Mouse (Mus musculus) hindbrain, embryonic 12.5 days (tissue): ENCODE measurements at regions not wholly inside any gene's neighbourhood (a gene's known extent, or its start where the extent isn't known, plus 50 kb on each side); places are given as distances from the start of the nearest gene placed in this dataset.

ENCODE experiments used
- ATAC-seq: fragments of 200-750 bp; cut with Nextera tagmentation; 2 replicates; pipeline ENCODE4 v1.8.0; 2017; ENCODE audit warnings: moderate TSS enrichment; ENCODE audit not compliant: low FRiP score
- H3K27ac ChIP-seq: fragments of 300-500 bp; sonication (generic); 2 replicates; pipeline ENCODE4 v1.5.1; 2016; ENCODE audit warnings: mild to moderate bottlenecking
- H3K27me3 ChIP-seq: fragments of 300-500 bp; sonication (generic); 2 replicates; pipeline ENCODE4 v1.6.1; 2016; ENCODE audit warnings: mild to moderate bottlenecking
- H3K36me3 ChIP-seq: fragments of 300-500 bp; sonication (generic); 2 replicates; pipeline ENCODE4 v1.6.1; 2016; ENCODE audit warnings: mild to moderate bottlenecking
- H3K4me1 ChIP-seq: fragments of 300-500 bp; sonication (generic); 2 replicates; pipeline ENCODE4 v1.6.1; 2016
- H3K4me2 ChIP-seq: fragments of 300-500 bp; sonication (generic); replicated peaks from 2 replicates; pipeline ENCODE4 v1.6.1; 2016; ENCODE audit warnings: mild to moderate bottlenecking
- H3K4me3 ChIP-seq: fragments of 300-500 bp; sonication (generic); 2 replicates; pipeline ENCODE4 v1.5.1; 2016; ENCODE audit warnings: mild to moderate bottlenecking
- H3K9ac ChIP-seq: fragments of 300-500 bp; sonication (generic); 2 replicates; pipeline ENCODE4 v1.6.1; 2016; ENCODE audit warnings: mild to moderate bottlenecking, moderate library complexity
- H3K9me3 ChIP-seq: fragments of 300-500 bp; sonication (generic); replicated peaks from 2 replicates; pipeline ENCODE4 v1.6.1; 2016; ENCODE audit warnings: mild to moderate bottlenecking
- WGBS: fragments of 180-500 bp; shearing (Covaris S2); methylation state at CpG from one replicate; pipeline ENCODE4 v1.1.7; 2016; 5-methylcytosine and 5-hydroxymethylcytosine counted together

DNA sequence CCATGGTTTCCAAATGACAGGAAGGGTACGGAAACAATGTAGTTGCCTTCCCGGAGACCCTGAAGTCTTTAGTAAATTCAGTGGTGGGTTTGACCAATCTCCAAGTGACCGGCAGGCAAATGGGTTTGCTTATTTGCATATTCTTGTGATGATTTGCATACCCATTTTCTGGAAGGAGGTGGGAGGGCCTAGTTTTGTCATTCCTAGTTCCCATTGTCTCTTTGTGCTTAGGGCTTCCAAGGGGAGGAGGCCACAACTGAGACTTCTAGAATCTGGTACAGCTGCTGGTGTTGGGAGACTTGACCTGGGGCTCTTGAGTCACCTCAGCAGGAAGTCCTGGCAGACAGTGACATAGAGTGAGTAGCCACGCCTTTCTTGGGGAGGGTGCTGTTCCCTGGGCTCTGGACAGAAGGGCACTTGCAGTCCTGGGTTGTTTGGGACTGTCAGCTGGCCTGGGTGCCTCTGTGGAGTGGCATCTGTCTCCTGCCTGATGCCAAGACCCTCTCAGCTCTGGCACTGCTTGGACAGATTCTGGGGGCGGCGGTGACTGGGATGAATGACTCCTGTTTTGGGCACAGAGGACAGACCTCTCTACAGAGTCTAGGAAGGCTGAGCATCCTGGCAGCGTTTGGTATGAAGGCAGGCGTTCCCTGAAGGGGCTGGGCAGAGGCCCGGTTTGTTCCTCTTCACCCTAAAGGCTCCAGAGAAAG is 178.0 kb downstream of the Uaca start:
- H3K4me2 ChIP-seq = no peak overlapping the region
- no peak for ATAC-seq
- no peak overlapping the region for H3K4me3 ChIP-seq
- peaks cover 7% of the 10 kb centered on the region; the same call in 1 of the 2 replicates for H3K4me1 ChIP-seq
- WGBS = 70% methylated on average over 9 of the region's 9 CpGs
- H3K27me3 ChIP-seq = no peaks in the 10 kb centered on the region; the same call in none of the 2 replicates
- H3K27ac ChIP-seq = no peak overlapping the region
- no peak overlapping the region for H3K9ac ChIP-seq
- H3K9me3 ChIP-seq = no peaks in the 10 kb centered on the region
- H3K36me3 ChIP-seq = no peaks in the 10 kb centered on the region

DNA sequence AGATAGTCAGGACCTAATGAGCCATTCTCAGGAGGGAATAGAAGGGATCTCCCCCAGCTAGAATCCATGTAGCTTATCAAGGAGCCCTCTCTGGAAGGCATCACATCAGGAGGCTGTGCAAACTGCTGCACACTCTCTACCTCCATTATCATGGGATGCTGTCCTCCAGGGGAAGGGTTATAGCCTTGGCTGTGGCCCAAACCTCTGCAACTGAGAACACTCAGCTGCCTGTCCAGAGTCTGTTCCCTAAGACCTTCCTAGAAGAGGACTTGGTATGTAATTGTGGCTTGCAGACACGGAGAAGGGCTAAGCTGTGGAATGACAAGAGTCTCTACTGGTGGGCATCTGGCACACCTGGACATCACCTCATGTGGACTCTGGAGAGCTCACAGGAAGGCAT is 180.2 kb downstream of the Uaca start:
- no peak for ATAC-seq
- 95% methylated on average over 1 of the region's 1 CpGs for WGBS
- Histone ChIP-seq H3K4me2 (no peak overlapping the region), H3K36me3 (no peaks in the 10 kb centered on the region), H3K4me1 (0 out of 2 replicates have a peak, but pooled peaks cover 3% of the 10 kb centered on the region), H3K9ac (no peak overlapping the region), H3K27ac (no peak overlapping the region), H3K9me3 (0 out of 2 replicates have a peak, but pooled peaks cover 2% of the 10 kb centered on the region), H3K27me3 (no peaks in the 10 kb centered on the region; the same call in none of the 2 replicates), H3K4me3 (no peak overlapping the region)

DNA sequence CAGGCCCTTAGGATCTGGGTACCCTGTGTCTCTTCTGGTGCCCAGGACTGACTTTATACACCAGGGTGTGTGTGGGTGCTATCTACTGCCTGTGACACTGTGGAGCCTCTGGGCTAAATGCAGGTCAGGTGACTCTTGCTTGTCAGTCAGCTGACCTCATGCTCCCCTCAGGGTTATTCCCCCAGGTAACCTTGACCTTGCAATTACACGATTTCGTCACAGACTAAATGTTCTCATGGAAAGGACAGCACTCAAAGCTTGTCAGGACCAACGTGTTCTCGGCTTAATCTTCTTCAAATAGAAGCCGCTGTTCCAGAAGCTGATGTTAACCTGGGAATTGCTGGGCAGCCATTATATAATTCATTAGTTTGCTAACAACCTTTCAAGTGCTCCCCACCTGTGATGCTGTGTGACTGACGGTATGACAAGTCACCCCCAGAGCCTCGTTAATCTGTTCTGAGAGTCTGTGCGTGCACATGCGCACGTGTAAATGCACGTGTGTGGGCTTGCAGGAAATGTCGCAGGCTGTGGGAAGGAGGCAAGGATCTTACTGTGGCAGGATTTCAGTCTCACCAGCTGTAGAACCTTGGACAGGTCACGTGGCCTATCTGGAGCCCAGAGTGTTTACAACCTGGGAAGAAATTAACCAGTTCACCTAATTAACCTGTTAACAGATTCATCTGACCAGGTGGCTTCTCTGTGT is 188.2 kb downstream of the Uaca start:
- H3K4me1 ChIP-seq = peaks cover 6% of the 10 kb centered on the region; the same call in 1 of the 2 replicates
- H3K9ac ChIP-seq = no peak overlapping the region
- no peak overlapping the region for H3K27ac ChIP-seq
- peaks cover 16% of the 10 kb centered on the region; the same call in 1 of the 2 replicates for H3K27me3 ChIP-seq
- ATAC-seq = no peak
- H3K36me3 ChIP-seq = no peaks in the 10 kb centered on the region
- H3K9me3 ChIP-seq = 0 out of 2 replicates have a peak, but pooled peaks cover 2% of the 10 kb centered on the region
- H3K4me2 ChIP-seq = no peak overlapping the region
- no peak overlapping the region for H3K4me3 ChIP-seq
- WGBS = 66% methylated on average over 13 of the region's 13 CpGs

DNA sequence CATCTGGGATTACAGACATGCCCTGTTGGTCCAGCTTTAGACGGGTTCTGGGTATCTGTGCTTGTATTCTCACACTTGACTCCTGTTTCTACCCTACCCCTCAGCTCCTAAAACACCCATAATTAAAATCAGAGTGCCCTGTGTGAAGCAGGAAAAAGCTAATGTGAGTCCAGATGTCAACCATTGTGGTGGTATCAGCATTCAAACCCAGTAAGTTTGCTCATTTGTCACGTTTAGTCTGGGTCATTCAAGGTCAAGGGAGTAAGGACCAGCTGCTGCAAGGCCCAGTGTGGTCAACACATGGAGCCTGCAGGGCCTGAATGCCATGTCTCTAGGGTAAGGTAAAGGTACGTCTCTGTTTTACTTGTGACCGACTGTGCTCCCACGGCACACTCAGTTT is 188.9 kb downstream of the Uaca start:
- WGBS = 56% methylated on average over 5 of the region's 5 CpGs
- Histone ChIP-seq H3K4me1 (peaks cover 6% of the 10 kb centered on the region; the same call in 1 of the 2 replicates), H3K27me3 (peaks cover 16% of the 10 kb centered on the region; the same call in 1 of the 2 replicates), H3K9me3 (no peaks in the 10 kb centered on the region), H3K27ac (no peak overlapping the region), H3K4me3 (no peak overlapping the region), H3K9ac (no peak overlapping the region), H3K36me3 (no peaks in the 10 kb centered on the region), H3K4me2 (no peak overlapping the region)
- ATAC-seq = no peak

DNA sequence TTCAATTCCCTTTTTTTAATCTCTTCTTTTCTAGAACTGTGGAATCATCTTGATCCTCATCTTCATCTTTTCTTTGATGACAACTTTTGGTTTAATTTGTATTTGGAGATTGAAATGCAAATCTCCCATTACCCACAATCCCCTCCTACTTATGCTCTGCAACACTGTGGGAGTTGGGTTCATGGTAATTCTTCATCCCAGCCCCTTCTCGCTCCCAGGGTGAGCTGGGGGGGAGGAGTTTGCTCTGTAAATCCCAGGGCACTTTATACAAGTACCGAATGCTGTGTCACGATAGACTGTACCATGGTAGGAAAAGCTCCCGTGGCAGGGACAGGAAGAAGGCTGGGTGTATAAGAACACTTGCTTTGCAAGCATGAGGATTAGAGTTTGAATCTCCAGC is 193.8 kb downstream of the Uaca start:
- Histone ChIP-seq H3K9ac (no peak overlapping the region), H3K36me3 (no peaks in the 10 kb centered on the region), H3K4me3 (no peak overlapping the region), H3K27me3 (0 out of 2 replicates have a peak, but pooled peaks cover 14% of the 10 kb centered on the region), H3K9me3 (no peaks in the 10 kb centered on the region), H3K4me2 (no peak overlapping the region), H3K4me1 (peaks cover 3% of the 10 kb centered on the region; the same call in 1 of the 2 replicates), H3K27ac (no peak overlapping the region)
- 60% methylated on average over 4 of the region's 4 CpGs for WGBS
- ATAC-seq = no peak

DNA sequence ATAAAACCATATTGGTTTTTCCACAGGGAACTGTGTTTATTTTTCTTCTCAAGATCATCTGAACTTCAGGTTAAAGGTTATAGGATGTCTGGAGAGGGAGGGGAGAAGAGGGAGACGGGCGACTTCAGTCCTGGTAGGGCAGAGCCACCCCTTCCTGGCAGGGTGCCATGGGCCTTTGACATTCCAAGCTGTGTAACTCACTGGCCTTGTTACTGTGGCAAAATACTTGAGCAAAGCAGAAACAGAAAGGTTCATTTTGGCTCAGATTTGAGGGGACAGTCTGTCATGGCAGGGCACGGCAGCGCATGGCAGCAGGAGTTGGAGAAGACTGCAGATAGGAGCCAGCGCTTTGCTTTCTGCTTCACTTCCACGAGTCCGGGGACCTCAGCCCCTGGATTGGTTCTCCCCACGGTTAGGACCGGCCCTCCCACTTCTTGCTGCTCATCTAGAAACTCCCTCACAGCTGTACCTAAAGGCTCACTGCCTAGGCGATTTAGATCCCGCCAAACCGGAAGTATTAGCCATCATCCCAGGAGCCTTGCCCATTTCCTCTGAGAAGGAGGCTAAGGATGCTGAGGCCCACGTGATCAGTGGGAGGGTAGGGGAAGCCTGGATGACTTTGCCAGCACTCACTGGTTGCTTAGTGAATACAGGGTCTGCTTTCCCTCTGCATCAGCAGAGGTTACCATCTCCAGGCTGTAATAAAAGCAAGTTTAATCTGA is 195.5 kb downstream of the Uaca start:
- Histone ChIP-seq H3K4me1 (no peaks in the 10 kb centered on the region), H3K27ac (no peak overlapping the region), H3K9ac (no peak overlapping the region), H3K4me2 (no peak overlapping the region), H3K27me3 (0 out of 2 replicates have a peak, but pooled peaks cover 14% of the 10 kb centered on the region), H3K9me3 (no peaks in the 10 kb centered on the region), H3K4me3 (no peak overlapping the region), H3K36me3 (no peaks in the 10 kb centered on the region)
- WGBS = 45% methylated on average over 13 of the region's 13 CpGs
- no peak for ATAC-seq

DNA sequence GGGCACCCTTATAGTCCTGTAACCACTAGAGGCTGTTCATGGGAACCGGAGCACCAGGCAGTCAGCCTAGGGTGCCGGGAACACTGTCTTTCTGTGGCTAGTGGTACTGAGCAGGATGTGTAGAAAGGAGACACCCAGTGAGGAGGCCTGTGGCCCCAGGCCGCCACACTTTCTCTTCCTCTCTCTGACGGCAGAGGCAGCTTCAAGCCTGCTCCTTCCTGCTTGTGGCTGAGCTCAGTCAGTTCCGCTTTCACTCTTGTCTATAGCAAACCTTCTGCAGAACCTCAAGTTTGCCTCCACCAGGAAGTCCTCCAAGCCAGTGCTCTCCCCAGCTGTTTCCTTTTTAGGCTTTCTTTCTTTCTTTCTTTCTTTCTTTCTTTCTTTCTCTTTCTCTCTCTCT is 197.2 kb downstream of the Uaca start:
- H3K27me3 ChIP-seq = 0 out of 2 replicates have a peak, but pooled peaks cover 5% of the 10 kb centered on the region

DNA sequence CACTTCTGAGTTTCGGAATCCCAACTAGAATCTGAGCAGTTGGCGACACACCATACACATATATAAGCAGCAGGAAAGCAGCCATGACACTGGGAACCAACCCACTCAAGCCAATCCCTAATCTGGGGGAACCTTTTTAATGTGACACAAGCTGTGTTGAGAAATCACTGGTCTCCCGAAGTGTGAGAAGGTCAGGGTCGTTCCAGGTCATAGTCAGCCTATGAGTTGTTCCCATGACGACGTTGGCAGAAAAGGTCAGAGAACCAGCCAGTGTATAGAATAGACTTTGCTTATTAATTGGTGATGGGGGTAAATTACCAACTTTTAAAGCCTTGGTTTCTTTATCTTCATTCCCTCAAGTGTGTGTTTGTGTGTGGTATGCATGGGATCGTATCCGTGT is 199.3 kb downstream of the Uaca start:
- Histone ChIP-seq H3K4me3 (no peak overlapping the region), H3K9ac (no peak overlapping the region), H3K27me3 (0 out of 2 replicates have a peak, but pooled peaks cover 5% of the 10 kb centered on the region), H3K9me3 (no peaks in the 10 kb centered on the region), H3K27ac (no peak overlapping the region), H3K4me1 (0 out of 2 replicates have a peak, but pooled peaks cover 4% of the 10 kb centered on the region), H3K4me2 (no peak overlapping the region), H3K36me3 (no peaks in the 10 kb centered on the region)
- 78% methylated on average over 8 of the region's 8 CpGs for WGBS
- ATAC-seq = no peak

More for the DNA sequence above, 197.2 kb downstream of the Uaca start:
- 74% methylated on average over 5 of the region's 5 CpGs for WGBS
- Histone ChIP-seq H3K36me3 (no peaks in the 10 kb centered on the region), H3K4me2 (no peak overlapping the region), H3K9me3 (no peaks in the 10 kb centered on the region), H3K27ac (no peak overlapping the region), H3K4me3 (no peak overlapping the region), H3K4me1 (0 out of 2 replicates have a peak, but pooled peaks cover 4% of the 10 kb centered on the region), H3K9ac (no peak overlapping the region)
- no peak for ATAC-seq

DNA sequence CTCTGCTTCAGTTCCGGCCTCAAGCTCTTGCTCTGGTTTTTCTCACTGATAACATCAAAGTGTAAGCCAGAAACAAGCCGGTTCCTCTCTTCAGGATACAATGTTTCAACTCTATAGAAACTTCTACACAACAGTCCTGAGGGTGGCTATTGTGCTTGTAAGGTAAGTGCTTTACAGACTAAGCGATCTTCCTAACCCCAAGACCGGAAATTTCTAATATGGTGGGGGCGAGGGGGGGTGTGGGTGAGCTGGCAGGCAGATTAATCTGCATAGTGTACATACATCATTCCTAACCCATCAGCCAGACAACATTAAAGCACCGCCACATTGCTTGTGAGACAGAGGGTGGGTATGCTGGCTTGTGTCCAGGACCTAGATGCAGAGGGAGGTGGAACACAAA is 200.8 kb downstream of the Uaca start:
- no peak overlapping the region for H3K4me2 ChIP-seq
- WGBS = 76% methylated on average over 6 of the region's 6 CpGs
- H3K27ac ChIP-seq = no peak overlapping the region
- H3K9ac ChIP-seq = no peak overlapping the region
- peaks cover 6% of the 10 kb centered on the region; the same call in 1 of the 2 replicates for H3K4me1 ChIP-seq
- no peaks in the 10 kb centered on the region for H3K36me3 ChIP-seq
- 0 out of 2 replicates have a peak, but pooled peaks cover 5% of the 10 kb centered on the region for H3K27me3 ChIP-seq
- no peaks in the 10 kb centered on the region for H3K9me3 ChIP-seq
- no peak overlapping the region for H3K4me3 ChIP-seq
- ATAC-seq = no peak

DNA sequence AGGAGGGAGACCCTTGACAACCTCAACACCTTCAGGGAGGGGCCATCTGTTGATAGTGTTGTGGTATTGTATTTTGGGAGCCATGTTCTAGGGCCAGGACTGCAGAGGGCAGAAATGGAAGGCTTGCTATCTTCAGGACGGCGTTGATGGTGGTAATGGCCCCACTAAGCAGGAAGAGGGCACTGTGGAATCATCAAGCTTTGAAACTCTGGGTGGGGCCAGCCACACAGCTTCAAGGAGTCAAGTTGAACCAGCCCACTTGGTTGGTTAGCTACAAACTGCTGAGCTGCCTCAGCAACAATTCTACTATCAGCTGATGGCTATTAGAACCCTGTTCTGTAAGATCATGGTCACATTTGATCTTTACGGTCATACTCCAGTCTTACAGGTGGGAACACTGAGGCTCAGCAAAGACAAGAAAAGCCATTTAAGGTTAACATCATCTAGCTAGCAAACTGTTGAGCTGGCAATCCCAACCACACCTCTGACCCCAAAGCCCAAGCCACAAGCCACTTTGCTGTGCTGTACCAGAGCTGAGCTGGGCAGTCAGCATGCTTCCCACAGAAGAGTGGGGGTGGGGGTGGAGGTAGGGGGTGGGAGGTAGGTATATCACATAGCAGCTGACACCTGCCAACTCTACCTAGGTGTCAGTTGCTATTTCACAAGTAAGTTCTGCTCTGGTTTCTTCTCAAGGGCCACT is 203.9 kb downstream of the Uaca start:
- 92% methylated on average over 3 of the region's 3 CpGs for WGBS
- H3K4me3 ChIP-seq = no peak overlapping the region
- peaks cover 17% of the 10 kb centered on the region; the same call in 1 of the 2 replicates for H3K4me1 ChIP-seq
- no peaks in the 10 kb centered on the region for H3K27me3 ChIP-seq
- no peak overlapping the region for H3K27ac ChIP-seq
- H3K36me3 ChIP-seq = no peaks in the 10 kb centered on the region
- H3K9me3 ChIP-seq = no peaks in the 10 kb centered on the region
- H3K9ac ChIP-seq = no peak overlapping the region
- no peak for ATAC-seq
- no peak overlapping the region for H3K4me2 ChIP-seq

DNA sequence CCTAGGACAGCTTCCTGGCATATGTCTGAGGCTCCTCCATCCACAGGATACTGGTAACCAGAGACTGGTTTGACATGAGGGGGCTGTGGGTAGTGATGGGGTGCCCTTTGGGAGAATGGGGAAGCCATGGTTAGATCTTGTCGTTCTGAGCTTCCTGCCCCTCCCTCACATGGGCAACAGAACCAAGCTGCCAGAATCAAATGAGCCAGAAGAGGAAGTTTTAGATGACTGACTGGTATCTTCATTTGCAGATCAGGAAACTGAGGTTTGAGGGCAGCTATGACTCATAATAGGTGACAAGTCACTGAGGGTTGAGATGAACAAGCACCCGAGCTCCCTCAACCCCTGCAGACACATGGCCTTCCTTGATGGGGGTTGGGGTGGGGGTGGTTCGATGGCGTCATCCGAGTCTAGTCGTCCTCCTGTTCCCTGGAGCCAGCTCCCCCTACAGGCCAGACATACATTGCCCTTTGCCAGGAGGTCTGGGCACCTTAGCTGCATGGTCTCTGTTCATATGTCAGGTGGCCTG is 204.7 kb downstream of the Uaca start:
- WGBS = 63% methylated on average over 6 of the region's 6 CpGs
- no peaks in the 10 kb centered on the region for H3K27me3 ChIP-seq
- no peak overlapping the region for H3K4me2 ChIP-seq
- peaks cover 17% of the 10 kb centered on the region; the same call in 1 of the 2 replicates for H3K4me1 ChIP-seq
- no peak overlapping the region for H3K4me3 ChIP-seq
- no peak for ATAC-seq
- no peaks in the 10 kb centered on the region for H3K36me3 ChIP-seq
- H3K9ac ChIP-seq = no peak overlapping the region
- no peaks in the 10 kb centered on the region for H3K9me3 ChIP-seq
- H3K27ac ChIP-seq = no peak overlapping the region
